Mouse (Mus musculus) cerebellum, adult 18-20 months (tissue): ENCODE measurements around the gene Fosb.

Experiments
- DNase-seq, 2 experiments: peaks; one replicate each; pipeline ENCODE4 v3.0.0; 2021

Gene Fosb

GRCm38 (mm10) chr7:19309884-19310641, at the start of gene Fosb:
Gene Fosb, minus strand, starts transcription at chr7:19310051.
- peak; percentile 96 to 98 for DNase-seq

- peak; percentile 87 for DNase-seq
Measured at GRCm38 (mm10) chr7:19359299-19359891, 49.5 kb upstream of the Fosb start, which contains the start of the genes Cd3eap and Ppp1r13l. Gene Cd3eap, minus strand, starts transcription at chr7:19359483. Gene Ppp1r13l, plus strand, starts transcription at chr7:19359749.

GRCm38 (mm10) chr7:19358634-19359033, 48.8 kb upstream of the Fosb start:
- DNase-seq = no peak

GRCm38 (mm10) chr7:19357381-19358375, 47.8 kb upstream of the Fosb start:
- peak in 1 of 2 experiments; percentile 30 for DNase-seq

- DNase-seq = no peak
Measured at GRCm38 (mm10) chr7:19356311-19356710, 46.5 kb upstream of the Fosb start.

GRCm38 (mm10) chr7:19354991-19355390, 45.1 kb upstream of the Fosb start:
- DNase-seq = no peak

GRCm38 (mm10) chr7:19350221-19350620, 40.4 kb upstream of the Fosb start:
- no peak for DNase-seq

- no peak for DNase-seq
Measured at GRCm38 (mm10) chr7:19349188-19349915, 39.5 kb upstream of the Fosb start.

- DNase-seq = peak; percentile 98 to 99
Measured at GRCm38 (mm10) chr7:19344938-19345471, 35.2 kb upstream of the Fosb start.

GRCm38 (mm10) chr7:19344237-19344847, 34.5 kb upstream of the Fosb start, which contains the start of gene Ercc1:
Gene Ercc1, plus strand, starts transcription at chr7:19344778.
- DNase-seq = peak in 1 of 2 experiments; percentile 48

GRCm38 (mm10) chr7:19343210-19343808, 33.5 kb upstream of the Fosb start:
- DNase-seq = peak; percentile 76 to 80

GRCm38 (mm10) chr7:19342481-19343027, 32.7 kb upstream of the Fosb start:
- DNase-seq = peak; percentile 90 to 96

- peak; percentile 67 for DNase-seq
Measured at GRCm38 (mm10) chr7:19341761-19342409, 32.0 kb upstream of the Fosb start.

GRCm38 (mm10) chr7:19341250-19341649, 31.4 kb upstream of the Fosb start:
- no peak for DNase-seq

- no peak for DNase-seq
Measured at GRCm38 (mm10) chr7:19338596-19338995, 28.7 kb upstream of the Fosb start.

- DNase-seq = no peak
Measured at GRCm38 (mm10) chr7:19338060-19338459, 28.2 kb upstream of the Fosb start.

- DNase-seq = no peak
Measured at GRCm38 (mm10) chr7:19337122-19337521, 27.3 kb upstream of the Fosb start.

- no peak for DNase-seq
Measured at GRCm38 (mm10) chr7:19335583-19335982, 25.7 kb upstream of the Fosb start.

GRCm38 (mm10) chr7:19332709-19333352, 23.0 kb upstream of the Fosb start:
- peak; percentile 82 to 87 for DNase-seq

- no peak for DNase-seq
Measured at GRCm38 (mm10) chr7:19331910-19332309, 22.1 kb upstream of the Fosb start.
